Mouse (Mus musculus) cerebellum, adult 18-20 months (tissue): Measurements from ENCODE around the gene Rusc2.
A peak's percentile ranks its signal among the peaks of the same experiment; 100 is the strongest.

Experiments used
- DNase-seq, 2 experiments: peaks; one replicate each; pipeline ENCODE4 v3.0.0; 2021

Gene Rusc2

DNA sequence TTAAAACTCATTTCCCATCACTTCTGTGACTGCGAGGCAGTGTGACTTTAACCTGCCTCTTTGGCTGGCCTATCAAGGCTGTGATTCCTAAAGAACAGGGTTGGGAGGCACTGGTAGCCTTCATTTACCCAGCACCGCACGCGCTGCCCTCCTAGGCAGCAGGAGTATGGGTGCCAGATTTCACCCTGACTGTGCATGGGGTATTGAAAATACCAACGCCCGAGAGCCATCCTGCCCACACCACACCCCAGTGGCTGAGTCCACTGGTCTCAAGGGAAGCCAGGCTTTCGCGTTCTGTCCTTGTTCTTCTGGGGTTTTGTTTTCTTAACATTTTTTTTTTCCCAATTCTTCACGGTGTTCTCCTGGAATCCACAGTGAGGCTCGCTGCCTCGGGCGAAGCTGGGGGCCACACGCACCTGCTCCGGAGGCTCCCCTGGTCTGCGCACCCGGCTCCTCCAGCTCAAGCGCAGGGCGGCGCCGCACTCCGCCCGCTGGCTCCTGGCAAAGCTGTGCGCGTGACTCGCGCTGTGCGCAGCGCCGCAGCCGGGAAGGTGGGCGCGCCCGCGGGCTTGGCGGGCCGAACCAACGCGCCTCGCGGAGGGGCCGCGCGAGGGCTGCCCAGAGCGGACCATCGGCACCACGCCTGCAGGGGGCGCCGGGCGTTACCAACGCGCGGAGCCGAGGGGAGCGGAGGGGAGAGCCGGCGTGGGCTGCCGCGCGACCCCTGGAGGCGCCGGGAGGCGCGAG, at the start of gene Rusc2:
Gene Rusc2, plus strand, starts transcription at position 572 of the 747 bp plus-strand sequence.
- DNase-seq: peak; percentile 90 to 98

DNA sequence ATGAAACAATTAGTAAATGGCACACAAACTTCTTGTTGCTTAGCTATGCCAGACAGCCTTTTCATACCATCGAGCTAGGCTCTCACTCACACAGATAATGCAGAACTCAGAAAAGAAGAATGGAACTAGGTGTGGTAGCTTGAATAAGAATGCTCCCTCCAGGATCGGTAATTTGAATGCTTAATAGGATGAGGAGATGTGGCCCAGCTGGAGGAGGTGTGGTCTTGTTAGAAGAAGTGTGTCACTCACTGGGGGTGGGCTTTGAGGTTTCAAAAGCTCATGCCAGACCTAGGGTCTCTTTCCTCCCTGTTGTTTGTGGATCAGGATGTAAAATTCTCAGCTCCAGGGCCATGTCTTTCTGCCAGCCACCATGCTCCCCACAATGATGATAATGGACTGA, 47.0 kb upstream of the Rusc2 start:
- DNase-seq: no peak

DNA sequence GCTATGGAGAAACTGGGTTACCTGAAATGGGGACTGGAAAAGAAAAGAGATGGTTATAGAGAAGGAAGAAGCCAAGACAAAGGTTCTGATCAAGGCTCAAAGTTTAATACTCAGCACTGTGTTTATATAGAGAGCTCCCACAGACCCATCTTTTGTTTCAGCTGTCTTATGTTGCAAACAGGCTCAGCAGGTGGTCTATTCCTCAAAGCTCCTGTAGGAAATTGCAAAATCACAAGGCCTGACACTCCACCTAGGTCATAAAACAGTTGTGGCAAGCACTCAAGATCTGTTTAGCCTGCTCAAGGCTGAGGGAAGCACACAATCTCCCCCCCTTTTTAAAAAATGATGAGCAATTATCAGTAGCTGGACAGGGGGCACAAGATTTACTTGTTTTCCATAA, 45.6 kb upstream of the Rusc2 start:
- DNase-seq: no peak

DNA sequence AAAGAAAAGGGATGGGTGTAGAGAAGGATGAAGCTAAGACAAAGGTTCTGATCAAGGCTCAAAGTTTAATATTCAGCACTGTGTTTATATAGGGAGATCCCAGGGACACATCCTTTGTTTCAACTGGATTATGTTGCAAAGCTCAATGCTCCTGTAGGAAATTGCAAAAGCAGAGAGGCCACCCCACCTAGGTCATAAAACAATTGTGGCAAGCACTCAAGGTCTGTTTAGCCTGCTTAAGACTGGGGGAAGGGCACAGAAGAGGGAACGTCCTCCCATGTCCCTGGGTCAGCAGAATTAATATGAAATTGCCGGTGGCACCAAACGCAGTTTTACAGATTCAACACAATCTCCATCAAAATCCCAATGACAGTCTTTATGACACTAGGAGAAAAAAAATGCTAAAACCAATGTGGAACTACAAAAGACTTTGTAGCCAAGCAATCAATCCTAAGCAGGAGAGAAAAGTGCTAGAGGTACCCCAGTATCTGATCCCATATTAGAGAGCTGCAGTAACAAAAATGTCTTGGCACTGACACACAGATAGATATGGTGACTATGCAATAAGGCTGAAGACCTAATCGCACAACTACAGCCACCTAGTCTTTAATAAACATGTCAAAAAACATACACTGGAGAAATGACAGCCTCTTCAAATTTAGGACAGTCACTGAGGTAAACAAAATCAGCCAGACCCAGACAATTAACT, 41.5 kb upstream of the Rusc2 start:
- DNase-seq: no peak

DNA sequence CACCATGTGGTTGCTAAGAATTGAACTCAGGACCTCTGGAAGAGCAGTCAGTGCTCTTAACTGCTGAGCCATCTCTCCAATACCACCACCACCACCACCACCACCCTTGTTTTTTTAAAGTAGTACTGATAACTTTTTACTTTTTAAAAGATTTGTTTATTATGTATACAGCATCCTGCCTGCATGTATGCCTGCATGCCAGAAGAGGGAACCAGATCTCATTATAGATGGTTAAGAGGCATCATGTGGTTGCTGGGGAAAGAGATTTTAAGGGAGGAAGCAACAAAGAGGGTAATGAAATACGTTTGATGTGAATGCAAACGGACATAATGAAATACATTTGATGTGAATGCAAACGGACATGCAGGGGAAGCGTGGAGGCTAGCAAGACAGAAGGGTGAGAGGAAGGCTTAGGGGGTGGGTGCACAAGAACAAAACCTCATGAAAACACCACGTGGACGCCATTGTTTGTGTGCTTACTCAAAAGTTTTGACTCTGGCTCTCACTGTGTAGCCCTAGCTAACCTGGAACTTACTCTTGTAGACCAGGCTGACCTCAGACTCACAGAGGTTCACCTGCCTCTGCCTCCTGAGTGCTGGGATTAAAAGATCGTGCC, 40.4 kb upstream of the Rusc2 start:
- DNase-seq: no peak

DNA sequence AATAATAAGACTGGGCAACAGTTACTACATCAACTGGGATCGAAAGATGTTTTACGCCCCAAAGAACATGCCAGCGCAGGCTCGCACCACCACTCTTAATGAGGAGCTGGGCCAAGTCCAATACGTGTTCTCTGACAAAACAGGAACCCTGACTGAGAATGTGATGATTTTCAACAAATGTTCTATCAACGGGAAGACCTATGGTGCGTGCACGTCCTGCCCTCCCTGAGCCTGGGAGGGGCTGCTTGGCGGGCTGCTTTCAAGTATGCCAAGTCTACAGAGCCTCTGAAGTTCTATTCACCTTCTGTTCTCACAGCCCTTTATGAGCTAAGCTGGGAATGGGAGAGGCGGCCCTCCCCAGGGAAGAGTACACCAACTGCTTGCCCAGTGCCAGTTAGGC, 39.3 kb upstream of the Rusc2 start:
- DNase-seq: no peak

DNA sequence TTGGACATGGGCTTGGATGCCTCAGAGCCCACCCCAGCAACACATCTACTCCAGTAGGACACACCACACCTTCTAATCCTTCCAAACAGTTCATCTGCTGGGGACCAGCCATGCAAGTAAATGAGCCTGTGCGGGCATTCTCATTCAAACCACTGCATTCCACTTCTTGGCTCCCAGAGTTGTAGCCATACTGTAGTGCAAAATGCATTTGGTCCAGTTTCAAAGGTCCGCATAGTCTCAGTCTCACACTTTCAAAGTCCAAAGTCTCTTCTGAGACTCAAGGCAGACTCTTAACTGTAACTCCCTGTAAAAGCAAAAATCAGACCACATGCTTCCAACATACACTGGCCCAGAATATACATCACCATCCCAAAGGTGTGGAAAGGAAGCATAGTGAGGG, 36.8 kb upstream of the Rusc2 start:
- no peak for DNase-seq

DNA sequence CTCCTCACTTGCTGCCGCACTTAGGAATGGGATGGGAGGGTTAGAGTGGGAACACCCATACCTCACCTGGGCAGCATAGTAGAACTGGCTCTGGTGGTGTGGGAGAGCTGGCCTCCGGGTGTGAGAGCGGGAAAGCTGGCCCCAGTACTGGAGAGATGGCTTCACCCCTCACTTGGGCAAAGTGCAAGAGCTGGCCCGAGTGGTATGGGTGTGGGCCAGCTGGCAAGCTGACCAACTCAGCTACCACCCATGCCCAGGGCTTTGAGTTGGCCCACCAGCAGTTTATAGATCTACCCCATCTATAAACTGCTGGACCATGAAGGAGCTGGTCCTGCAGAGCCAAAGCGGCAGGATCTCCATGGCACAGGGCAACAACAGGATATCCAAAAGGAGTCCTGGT, 32.6 kb upstream of the Rusc2 start:
- no peak for DNase-seq

DNA sequence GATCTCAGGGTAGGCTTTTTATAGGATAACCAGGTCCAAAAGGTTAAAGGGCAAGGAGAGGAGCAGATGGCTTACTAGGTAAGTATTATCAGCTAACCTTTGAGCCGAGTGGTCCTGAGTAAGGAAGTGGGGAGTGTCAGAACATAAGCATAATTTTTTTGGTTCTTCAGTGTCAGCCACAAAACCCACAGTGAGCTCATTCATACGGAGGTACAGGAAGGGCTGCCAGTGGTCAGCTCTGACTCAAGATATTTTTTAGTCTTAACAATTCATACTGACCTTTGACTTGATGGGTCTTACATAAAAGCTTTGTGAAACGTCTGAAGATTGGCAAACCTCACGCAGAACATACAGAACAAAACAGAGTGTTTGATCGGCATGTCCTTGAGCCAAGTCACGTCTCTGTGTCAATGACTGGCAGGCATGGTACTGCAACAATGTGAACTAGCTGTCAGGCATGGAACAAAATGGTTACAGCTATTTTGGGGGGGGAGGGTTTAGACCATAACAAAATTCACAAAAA, 31.7 kb upstream of the Rusc2 start:
- no peak for DNase-seq

DNA sequence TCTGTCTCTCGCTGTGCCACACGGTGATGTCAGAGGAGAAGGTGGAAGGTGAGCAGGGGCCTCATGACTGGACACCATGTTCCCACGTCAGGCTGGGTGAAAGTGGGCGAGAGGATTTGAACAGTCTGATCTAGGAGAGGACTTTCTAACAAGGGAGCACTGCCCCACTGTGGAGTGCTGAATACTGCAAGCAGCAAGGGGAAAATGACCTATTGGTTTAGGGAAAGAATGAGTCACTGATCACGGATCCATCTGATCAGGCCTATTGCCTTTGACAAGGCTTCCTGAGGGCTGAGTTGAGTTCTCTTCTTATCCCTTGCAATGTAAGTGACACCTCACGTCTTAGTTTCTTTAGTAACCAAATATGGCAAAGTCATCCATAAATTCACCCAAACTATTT, 28.1 kb upstream of the Rusc2 start:
- DNase-seq: no peak

DNA sequence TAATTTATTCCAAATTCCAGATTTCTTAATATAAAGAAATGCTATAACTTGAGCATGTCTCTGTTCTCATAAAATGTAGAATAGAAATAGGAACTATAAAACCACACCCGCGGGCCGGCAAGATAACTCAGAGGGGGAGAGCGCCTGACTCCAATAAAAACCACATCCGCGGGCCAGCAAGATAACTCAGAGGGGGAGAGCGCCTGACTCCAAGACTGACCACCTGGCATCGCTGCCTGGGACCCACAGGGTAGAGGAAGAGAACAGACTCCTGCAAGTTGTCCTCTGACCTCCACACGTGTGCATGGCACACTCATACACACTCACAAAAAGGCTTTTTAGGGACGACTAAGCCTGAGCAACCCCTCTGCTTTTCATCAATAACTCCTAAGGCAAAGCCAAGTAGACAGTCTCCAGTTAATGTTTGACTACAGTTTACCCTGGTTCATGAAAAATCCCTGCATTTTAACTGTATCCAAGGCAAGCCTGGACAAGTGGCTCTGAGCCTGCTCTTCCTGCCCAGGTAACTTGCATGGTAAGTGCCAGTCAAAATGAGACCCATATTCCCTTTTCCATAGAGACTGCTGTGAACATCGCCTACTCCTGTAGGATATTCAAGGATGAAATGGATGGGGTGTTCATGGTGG, 16.7 kb upstream of the Rusc2 start:
- no peak for DNase-seq

DNA sequence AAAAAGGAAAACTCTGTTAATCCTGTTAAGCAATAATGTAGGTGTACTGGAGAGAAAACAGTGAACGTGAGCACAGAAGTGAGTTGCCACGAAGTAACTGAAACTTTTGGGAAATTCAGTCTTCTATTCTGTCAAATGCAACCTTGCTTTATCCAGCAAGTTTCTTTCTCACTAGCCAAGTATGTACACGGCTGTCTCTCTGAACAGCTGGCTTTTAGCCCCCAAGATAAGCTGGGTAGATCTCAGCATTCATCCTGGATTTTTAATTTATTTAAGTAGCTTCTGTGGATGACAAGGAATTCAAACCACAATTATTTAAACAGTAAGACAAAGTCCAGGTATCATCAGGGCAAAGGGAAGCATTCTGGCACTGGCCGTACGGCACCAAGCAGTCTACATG, 14.5 kb upstream of the Rusc2 start:
- DNase-seq: no peak

DNA sequence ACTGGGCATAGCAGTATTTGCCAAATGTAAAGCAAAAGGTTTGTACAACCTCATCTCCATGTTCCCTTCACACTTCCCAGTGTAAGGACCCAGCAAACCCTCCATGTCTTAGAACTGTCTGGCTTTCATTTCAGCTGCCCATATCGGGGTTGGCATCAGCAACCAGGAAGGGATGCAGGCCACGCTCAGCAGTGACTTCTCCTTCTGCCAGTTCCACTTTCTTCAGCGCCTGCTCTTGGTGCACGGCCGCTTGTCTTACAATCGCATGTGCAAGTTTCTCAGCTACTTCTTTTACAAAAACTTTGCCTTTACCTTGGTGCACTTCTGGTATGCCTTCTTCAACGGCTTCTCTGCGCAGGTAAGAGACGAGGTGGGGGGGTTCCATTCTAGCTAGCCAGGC, 14.0 kb upstream of the Rusc2 start:
- DNase-seq: no peak

DNA sequence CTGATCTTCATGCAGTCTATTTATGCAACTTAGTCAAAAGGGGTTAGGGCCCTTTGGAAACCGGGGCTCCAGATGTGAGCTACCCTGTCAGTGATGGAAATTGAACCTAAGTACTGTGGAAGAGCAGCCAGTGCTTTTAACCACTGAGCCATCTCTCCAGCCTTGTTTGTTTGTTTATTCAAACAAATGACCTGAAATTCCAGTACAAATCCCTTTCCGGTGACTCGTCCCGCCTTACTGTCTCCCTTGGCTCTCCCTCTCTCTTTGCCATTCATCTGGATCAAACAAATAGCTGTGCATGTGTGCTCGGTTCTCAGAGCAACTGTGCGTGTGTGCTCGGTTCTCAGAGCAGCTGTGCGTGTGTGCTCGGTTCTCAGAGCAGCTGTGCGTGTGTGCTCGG, 10.4 kb upstream of the Rusc2 start:
- no peak for DNase-seq

DNA sequence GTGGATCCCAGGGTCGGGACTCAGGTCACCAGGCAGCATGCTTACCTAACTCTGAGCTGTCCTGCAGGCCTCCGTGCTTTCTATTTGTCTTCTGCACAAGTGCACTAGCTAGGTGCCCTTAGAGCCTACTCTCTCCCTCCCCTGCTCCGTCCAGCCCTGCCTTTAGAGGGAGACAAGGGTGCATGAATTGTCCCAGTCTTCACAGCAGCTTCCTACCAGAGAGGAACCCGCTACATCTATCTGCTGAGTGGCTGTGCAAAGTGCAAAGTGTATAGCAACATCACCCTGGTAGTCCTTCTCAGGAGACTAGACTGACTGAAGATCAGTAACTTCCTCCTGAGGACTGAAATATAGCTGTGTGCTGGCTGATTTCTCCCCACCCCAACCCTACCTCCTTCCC, 9.6 kb upstream of the Rusc2 start:
- no peak for DNase-seq

DNA sequence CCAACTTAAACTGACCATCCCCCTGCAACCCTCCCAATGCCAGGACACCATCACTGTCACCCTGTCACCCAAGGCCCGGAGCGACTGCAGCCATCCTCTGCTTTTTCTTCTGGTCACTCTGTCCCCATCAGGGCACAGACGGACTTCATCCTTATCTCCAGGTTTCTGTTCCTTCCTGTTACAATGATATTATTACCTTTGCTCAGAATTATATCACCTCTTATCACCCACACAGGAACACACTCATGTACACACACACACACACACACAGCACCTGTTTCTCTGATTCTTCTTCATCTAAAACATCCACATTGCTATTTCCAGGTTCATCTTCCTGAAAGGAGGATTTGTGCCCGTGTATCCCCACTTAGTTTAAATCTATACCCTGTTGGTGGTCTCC, 7.5 kb upstream of the Rusc2 start:
- no peak for DNase-seq

DNA sequence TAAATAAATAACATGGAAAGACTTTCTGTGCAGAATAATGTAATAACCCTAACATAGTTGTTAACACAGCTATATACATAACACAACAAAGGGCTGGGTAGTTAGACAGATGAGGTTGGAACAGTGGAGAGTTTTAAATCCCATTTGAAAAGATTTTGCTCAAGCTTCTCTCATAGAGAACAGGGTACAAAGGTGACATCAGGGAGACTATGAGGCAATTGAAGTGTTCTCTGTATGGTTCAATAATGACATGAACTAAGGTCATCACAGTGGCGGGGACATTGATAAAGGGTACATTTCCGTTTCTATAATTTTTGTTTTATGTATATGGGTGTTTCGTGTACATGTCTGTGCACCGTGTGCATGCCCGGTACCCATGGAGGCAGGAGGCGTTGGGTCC, 2.2 kb upstream of the Rusc2 start:
- DNase-seq: no peak

DNA sequence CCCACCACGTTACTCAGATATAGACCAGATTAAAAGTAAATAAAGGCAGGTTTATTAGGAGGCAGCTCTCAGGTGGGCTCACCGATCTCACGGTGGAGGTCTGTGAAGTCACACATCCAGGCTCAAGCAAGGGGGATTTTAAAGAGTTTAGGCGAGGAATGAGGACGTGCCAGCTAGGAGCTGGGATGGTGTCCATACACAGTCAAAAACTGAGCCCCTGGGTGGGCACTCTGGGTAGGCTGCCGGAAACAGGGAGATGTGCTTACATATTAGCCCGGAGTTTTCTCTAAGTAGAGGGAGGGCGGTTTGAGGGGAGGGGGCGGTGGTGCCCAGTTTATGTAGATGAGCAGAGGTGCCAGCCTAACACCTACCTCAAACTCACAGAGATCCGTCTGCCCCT, 828 bp upstream of the Rusc2 start:
- no peak for DNase-seq

DNA sequence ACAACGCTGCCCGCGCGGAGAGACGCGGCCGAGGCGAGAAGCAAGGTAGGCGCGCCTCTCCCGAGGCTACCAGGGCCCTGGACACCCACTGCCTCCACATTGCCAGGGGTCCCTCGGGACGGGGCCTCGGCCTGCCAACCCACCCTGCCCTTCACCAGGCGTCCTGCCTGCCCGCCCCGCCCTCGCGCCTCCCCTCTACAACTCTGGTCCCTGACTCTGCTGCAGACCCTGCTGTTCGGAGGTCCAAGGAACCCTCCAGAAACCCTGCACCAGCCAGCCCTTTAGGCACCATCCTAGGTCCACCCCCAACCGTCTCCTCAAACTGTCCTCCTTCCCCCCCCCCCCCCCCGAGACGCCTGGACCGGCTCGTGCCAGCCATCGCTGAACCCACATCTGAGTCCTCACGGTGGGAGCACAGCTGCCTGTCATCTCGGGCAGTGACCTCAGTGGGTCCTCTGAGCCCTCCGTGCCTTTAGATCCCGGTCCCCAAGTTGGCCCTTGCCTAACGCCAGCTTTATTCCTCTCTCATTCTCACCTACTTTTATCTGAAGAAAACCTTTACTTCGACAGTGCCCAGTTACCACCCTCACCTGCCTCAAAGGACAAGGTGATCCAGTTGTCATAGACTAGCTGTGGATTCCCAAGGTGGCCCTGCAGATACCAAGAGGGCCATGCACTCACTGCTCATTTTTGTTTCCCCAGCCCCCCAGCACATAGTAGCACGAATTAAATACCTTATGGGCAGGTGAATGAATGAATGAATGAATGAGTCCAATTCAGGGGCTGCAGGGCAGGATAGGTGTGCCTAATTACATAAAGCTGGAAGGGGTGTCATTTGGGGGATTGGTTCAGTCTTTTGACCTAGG, 609 bp downstream of the Rusc2 start:
- no peak for DNase-seq

DNA sequence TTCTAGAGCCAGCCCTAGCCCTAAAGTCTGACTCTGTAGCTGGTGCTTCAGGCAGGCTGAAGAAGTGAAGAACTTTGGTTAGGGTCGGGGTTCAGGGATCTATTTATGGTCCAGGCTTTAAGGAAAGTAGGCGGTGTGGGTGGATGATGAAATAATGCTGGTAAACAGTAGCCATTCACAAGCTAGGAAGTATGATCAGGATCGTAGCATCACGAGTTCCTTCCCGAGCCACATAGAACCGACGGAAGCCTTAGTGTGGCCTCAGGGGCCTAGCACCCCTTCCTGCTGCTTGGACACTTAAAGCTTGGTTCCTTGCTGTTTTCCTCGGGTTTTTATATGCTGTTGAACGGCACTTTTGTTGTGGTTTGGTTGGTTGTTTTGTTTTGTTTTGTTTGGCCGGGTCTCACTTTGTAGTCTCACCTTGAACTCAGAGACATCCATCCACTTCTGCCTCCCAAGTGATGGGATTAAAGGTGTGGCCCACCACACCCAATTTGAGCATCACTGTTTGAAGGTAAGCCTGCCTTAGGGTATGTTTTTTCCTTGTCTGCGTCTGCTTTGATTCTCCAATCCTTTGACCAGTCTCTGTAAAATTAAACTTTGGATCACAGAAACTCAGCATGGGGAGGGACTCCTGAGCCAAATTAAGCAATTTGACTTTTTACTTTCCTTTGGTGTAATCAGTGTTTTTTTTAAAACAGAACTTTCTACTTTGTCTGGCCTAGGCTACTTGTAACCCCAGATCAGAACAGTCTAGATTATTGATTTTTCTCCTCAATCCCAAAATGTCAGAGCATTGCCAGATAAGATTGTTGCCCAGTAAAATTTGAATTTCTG, 1.7 kb downstream of the Rusc2 start:
- no peak for DNase-seq

DNA sequence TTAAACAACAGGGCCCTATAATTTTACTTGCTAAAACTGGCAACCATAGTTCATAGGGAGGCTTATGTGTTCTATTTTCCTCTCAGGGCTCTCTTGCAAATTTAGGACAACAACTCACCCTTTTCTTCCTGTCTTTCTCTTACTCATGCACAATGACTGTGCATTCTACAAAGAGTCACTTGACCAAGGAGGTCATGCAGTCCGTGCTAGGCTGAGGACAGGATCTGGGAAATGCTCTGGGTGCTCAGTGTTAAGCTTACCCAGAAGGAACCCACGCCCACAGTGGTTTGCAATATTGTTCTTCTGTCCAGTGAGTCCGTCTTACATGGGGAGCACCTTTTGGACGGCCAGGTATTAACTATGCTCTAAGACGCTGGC, 2.3 kb downstream of the Rusc2 start:
- DNase-seq: no peak

DNA sequence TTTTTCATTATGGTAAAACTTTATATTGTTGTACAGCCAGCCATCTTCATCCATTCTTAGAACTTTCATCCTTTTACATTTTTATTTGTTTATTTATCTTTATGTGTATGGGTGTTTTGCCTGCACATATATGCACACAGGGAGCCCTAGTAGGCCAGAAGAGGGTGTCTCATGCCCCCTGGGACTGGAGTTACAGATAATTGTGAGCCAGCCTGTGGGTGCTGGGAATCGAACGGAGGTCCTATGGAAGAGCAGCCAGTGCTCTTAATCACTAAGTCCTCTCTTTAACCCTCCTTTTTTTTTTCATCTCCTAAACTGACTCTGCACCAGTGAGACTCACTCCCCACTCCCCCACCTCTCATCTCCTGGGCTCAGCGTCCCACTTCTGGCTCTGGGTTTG, 2.8 kb downstream of the Rusc2 start:
- DNase-seq: no peak
